Mouse (Mus musculus) kidney, adult 8-10 months (tissue): ENCODE data around the gene Cyb5d1.

Experiments used
- DNase-seq, 2 experiments: peaks; one replicate each; pipeline ENCODE4 v3.0.0; 2022

Cyb5d1 gene

GRCm38 (mm10) chr11:69395235-69395633 is at the start of gene Cyb5d1, which contains the start of gene Naa38:
Gene Cyb5d1, minus strand, starts transcription at chr11:69395631.
Gene Naa38, plus strand, starts transcription at chr11:69395487.
- peak; percentile 93 to 94 for DNase-seq

GRCm38 (mm10) chr11:69443328-69443727 is 47.9 kb upstream of the Cyb5d1 start:
- no peak for DNase-seq

DNA sequence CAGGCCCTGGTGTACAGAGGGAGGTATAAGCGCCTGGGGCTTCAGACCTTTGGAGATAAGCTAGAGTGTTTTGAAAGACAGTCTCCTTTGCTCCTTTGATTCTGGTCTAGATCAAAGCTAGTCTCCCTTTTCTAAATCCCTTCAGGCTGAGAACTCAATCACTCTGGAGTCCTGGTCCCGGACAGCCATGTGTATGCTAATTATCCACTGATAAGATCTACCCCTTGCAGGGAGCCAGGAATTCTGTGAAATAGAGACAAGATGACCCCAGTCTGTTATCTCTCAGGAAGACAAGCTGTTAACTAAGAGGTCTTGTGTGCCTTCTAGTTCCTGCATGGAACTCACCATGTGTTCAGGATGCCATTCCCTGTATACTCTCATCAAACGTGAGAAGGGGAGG is 41.9 kb upstream of the Cyb5d1 start:
- DNase-seq, result no peak

DNA sequence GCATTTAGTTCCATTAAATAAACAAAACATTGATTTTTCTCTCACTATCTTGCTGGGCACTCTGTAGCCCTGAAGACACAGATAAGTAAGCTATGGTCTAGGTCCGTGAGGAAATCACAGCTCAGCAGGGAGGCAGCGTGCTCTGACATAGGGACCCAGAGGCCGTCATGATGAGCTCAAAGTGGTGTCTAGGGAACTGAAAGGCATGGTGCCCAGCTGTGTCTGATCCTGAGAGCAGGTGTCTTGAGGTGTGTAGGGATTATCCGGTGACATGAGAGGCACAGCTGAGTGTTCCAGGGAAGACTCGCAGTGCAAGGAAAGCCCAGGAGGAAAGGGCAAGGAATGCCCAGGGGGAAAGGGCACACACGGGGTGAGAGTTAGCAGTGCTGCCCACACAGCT is 37.8 kb upstream of the Cyb5d1 start:
- no peak for DNase-seq

DNA sequence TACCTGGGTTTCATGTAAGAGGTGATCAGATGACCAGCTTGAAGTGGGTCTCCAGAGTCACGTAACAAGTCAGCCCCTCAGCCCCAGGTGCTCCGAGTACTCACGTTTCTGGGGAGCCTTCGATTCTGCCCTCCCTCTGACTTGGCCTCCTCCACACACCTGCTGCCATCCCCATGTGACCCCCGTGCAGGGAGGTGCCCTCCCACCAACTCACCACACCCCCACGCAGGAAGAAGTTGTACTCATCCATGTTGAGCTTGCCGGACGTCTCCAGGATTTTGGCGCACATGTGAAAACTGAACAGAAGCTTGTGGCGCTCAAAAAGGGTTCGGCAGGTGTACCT is 37.2 kb upstream of the Cyb5d1 start:
- no peak for DNase-seq

DNA sequence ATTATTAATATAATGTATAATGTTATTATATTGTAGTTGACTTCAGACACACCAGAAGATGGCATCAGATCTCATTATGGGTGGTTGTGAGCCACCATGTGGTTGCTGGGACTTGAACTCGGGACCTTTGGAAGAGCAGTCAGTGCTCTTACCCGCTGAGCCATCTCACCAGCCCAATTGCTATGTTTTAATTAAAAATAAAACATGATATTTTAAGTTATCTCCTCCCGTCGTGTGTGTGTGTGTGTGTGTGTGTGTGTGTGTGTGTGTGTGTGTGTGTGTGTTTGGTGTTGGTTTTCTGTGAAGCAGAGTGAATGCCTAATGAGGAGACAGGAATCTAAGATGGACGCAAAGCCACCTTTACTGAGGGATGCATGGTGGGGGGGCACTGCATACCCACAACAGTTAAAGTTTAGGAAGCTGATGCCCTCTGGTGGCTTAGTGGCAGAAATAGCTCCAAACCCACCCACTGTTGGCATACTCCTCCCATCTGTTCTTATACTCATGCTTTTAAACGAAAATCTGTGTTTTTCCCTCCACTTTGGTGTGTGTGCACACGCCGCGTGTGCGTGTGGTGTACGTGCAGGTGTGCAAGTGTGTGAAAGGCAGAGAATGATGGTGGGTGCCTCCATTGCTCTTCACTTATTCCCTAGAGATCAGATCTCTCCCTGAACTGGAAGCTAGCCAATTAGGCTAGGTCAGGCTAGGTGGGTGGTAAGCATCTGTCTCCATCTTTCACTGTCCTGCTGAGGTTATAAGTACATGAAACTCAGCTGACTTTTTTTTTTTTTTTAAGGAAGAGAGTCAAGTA is 36.6 kb upstream of the Cyb5d1 start:
- peak; percentile 80 to 83 for DNase-seq

DNA sequence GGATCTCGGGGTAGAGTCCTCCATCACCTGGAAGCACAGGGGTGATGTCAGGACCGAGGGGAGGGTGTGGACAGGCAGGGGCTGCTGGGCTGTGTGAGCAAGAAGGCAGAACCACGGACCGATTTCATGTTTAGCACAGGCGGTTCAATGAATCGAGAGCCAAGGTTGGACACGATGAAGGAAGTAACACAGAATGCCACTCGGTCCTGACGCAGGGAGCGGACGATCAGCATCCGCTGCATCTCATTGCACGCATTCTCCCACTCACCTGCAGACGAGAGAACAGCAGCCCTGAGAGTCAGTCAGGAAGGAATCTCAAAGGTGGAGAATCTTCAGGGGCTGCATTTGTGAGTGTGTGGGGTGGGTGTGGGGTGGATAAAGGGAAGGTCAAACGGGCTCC is 35.2 kb upstream of the Cyb5d1 start:
- DNase-seq, result no peak

GRCm38 (mm10) chr11:69429313-69429712 is 33.9 kb upstream of the Cyb5d1 start:
- no peak for DNase-seq

DNA sequence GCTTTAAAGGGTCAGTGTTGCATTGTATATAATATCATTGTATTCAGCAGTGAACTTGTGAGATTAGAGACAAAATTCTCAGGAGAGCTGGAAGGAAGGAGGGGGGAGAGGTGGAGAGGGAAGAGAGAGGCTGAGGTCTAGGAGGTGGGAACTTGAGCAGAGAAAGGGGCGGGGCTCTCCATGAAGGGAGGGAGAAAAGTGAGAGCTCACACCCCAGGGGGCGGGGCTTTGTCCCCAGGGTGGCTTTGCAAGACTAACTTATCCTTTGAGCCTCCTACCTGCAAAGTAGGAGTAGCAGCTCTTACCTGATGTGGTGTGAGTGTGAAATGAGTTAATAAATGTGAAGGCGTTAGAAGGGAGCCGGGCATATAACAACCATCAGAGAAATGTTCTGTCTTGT is 33.3 kb upstream of the Cyb5d1 start:
- peak; percentile 79 to 85 for DNase-seq

DNA sequence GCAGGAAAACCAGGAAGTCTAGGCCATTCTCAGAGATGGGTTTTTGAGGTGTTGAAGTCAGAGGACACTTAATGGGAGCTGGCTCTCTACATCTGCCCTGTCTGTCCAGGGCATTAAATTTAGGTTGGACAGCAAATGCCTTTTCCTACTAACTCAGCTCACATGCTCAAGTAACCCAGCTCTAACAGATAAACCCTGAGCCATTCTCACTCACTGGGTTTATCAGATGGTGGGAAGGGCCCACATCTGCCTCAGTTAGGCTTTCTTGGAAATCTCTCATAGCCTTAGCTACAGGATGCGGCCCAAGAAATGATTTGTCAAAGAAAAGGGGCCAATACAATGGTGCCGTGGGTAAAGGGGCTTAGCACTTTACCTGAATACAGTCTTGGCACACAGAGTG is 30.8 kb upstream of the Cyb5d1 start:
- DNase-seq, result no peak

DNA sequence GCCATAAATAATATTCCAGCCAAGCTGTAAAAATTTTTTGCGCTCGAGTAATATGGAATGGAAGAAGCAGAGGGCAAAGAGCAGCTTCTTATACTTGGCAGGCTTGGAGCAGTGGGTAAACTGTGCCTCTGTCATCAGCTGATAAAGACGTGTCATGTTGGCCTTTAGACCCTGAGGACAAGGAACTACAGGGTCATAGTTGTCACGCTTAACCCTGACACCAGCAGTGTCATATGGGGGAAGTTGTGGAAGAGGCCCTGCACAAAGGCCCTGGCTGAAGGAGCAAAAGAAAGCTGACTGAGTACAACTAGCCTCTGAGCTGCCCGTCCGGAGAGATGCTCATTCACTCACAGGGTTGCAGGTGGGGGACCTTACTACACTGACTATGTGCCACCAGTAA is 28.5 kb upstream of the Cyb5d1 start:
- no peak for DNase-seq

GRCm38 (mm10) chr11:69422842-69423241 is 27.4 kb upstream of the Cyb5d1 start:
- DNase-seq, result no peak

DNA sequence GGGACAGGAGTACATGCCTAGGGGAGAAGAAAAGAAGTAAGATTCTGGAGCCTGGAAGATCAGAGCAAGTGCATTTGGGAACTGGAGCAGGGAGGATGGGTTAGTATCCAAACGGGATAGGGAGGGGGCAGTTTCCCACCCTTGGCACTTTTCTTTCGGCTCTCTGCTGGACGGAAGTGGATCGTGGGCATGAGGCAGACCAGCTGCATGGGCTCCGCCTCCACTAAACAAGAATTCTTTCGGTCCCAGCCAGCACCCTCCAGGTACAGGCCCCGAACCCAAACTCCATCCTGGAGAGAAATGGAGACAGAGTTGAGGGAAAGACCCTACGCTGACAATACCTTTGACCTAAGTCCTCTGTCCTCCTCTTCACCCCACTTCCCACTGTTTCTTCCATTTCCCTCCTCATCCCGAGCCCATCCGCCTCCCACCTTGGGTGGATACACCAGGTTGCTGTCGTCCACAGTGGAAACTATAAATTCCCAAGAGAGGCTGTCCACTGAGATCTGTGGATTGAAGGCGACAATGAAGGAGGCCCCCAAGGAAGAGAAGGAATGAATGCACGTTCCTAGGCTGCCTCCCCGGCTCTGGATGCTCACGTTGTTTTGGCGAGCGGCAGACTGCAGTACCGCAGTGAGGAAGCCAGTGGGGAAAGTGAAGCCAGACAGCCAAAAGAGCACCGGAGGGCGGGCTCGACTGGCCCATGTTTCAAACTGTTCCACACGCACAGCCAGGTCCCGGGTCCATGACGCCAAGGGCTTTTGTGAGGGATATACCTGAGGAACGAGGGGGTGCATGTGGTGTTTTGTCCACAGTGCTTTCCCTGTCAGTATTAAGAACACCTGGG is 25.9 kb upstream of the Cyb5d1 start:
- DNase-seq, result no peak

GRCm38 (mm10) chr11:69420554-69421000 is 25.1 kb upstream of the Cyb5d1 start:
- peak; percentile 57 to 61 for DNase-seq

DNA sequence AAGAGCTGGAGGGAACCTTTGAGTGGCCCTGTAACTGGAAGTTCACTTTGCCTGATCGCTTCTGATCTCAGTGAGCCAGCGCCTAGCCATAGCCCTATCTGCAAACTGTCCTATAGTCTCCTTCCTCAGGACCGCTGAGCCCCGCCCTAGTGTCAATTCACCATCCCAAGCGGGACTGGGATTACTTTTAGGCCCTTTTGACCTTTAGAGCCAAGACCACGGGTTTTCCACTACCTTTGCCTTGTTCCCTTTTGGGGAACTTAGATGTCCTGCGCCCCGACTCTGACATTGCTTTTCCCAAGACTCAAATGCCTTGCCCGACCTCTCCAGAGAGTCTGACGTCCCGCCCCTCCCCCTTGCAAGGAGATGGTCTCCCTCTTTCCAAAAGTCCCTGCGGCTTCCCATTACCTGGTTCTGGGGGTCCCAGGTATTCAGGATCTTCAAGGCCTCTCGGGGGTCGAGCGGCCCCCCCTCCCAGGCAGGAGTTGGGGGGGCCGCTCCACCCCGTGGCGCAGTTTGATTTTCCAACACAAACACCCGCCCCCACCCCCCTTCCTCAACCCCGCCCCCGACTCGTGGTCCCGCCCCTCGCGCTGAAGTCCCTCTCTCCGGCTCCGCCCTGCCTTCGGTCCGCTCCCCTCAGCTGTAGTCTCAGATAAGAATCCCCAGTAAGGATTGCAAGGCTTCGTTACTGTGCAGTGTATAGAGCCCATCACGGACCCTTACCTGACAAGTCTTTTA is 24.6 kb upstream of the Cyb5d1 start:
- peak in 1 of 2 experiments; percentile 61 for DNase-seq

DNA sequence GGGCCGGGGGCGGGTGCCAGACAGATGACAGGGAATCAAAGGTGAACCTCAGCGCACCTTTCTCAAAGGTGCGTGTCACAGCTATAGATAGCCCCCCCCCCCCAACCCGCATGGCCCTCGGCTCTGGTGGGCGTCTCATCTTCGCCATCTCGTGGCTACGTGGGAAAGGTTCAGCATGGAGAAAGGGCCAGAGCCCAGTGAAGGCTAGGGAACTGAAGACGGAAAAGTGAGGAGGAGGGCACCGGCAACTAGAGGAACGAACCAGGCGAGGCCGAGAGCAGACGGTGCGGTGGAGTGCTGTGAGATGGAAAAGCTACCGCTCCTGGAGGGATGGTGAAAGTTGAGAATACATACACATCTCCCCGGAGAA is 24.0 kb upstream of the Cyb5d1 start:
- DNase-seq, result peak in 1 of 2 experiments; percentile 36

DNA sequence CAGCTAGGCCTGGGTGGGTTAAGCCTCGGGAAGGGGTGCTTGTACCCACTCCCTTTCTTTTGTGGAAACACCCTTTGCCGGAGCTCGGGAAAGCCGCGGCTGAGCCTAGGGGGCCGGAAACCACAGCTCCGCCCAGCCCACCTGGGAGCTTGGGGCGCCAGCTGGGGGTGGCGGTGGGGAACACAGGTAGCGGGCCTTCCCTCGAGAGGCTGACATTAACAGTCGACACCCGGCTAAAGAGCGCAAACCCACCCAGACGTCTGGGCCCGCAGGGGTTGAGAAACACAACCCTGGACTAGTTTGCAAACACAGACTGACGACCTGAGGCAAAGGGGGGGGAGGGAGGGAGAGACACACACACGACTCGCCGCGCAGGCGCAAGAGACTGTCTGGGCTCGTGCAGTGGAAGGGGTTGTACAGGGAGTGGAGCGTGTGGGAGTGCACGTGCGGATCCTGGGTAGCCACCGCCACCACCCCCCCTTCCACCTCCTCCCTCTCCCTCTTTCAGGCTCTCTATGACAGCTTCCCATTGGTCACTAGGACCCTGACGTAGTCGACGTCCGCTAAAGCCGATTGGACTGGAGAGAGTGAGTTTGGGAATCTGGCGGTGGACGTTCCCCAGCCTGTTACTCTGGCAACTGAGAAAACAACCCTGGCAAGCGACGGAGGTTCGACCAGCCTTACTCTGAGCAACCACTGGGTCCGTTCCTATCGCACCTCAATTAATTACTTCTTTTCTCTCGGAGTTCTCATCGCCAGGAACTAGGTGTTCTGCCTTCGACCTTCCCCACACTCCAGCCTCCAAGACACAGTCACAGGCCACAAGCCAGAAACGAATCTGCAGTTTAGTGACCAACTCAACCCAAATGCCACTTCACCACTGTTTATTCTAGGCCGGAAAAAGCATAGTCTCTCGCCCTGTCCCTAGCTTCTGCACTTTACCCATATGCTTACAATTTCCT is 23.3 kb upstream of the Cyb5d1 start:
- peak; percentile 95 to 97 for DNase-seq

DNA sequence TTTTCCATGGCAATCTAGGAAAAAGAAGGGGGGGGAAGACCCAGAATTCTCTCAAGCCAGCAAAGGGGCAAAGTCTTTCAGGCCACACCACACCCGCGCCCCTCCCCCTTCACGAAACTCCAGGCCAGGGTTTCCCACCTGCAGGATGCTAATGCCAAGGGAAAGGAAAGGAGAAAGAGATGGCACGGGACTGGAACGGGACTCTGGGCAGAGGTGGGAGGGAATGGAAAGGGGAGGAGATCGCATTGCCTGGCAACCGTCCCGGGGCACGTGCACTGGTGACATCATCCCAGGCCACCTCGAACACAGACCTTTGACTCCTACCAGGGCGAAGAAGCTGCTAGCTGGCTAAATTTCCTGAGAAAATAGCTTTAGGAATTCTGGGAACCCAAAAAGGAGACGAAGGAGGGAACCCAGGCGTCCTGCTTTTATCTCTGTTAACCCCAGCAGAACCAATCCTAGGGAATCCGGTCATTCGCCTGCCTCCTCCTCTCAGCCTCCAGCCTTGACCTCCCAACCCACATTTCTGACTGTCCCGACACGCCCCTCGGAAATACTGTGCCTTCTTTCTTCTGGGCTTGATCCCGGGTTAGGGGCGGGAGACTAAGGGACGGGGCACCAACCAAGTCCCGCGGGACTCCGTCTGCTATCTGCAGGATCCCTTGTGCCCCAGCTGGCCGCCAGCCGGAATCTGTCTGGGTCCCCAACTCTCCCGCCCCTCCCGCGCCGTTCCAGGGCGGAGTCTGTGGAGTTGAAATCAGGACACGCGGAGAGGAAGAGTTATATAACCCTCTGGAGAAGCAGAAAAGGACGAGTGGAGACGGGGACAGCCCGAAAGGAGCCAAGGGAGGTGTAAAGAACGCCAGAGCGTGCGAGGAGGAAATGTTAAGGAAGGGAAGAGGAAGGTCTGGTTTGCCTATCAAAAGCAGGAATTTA is 22.3 kb upstream of the Cyb5d1 start:
- peak; percentile 98 to 99 for DNase-seq

DNA sequence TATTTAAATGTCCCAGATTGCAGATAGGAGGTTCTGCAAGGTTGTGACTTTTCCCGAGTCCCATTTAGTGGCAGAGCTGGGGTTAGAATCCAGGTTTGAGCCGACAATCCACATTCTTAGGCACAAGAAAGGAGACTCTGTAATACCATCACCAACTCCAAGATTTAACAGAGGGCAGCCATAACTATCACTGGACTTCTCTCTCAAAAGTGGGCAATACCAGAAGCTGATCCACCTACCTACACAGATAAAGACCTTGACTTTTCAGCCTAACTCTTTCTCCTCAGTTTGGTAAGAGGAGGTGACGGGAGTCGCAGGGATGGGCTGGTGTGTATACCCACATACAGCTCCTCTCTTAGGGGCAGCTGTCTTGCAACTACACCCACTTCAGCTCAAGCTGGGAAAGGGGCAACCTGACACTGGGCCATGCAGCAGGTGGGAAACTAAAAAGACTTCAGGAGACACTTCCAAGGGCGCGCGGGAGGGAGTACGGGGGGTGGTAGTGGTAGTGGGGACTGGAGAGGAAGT is 21.6 kb upstream of the Cyb5d1 start:
- DNase-seq, result no peak

DNA sequence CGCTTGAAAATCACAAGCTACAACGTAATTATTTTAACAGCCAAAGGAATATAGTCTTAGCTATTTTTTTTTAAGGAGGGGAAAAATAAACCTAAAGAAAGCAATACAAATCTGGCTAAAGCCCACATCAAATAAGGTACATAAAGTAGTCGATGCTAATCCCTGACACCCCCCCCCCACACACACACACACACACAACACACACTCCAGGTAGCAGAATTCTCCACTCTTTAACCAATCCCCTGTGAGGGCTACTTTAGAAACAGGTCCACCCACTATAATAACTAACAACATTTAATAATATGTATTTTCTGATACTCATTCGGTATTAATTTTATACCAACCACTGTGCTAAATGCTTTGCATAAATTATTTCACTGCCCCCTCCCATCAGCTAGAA is 21.1 kb upstream of the Cyb5d1 start:
- DNase-seq, result no peak
